Mouse (Mus musculus) liver, embryonic 14.5 days (tissue): ENCODE measurements around the gene AL607142.1. TPM values are rescaled to one million over a fixed set of nuclear protein-coding genes. Genes with fewer than 3 reads are reported as not detected.

ENCODE experiments used
- ATAC-seq: fragments of 200-750 bp; cut with Nextera tagmentation; 2 replicates; pipeline ENCODE4 v1.8.0; 2017; ENCODE audit warnings: moderate number of reproducible peaks, mild to moderate bottlenecking, moderate library complexity; ENCODE audit not compliant: insufficient read depth
- DNase-seq, 3 experiments: peaks; one replicate each; pipeline ENCODE4 v3.0.0-alpha.2; 2012 to 2013; ENCODE audit warnings: low read depth in 3 of 3, low spot score in 3 of 3
- H3K27ac ChIP-seq: fragments of 300-500 bp; sonication (generic); 2 replicates; pipeline ENCODE4 v1.5.1; 2014; ENCODE audit warnings: moderate library complexity, mild to moderate bottlenecking, control low read depth, inconsistent platforms
- H3K27me3 ChIP-seq: fragments of 300-500 bp; sonication (generic); 2 replicates; pipeline ENCODE4 v1.6.1; 2014; ENCODE audit warnings: mild to moderate bottlenecking, low read length, moderate library complexity; ENCODE audit not compliant: control insufficient read depth, insufficient read depth
- H3K36me3 ChIP-seq: fragments of 300-500 bp; sonication (generic); replicated peaks from 2 replicates; pipeline ENCODE4 v1.6.1; 2014; ENCODE audit warnings: low read depth; ENCODE audit not compliant: control insufficient read depth, insufficient read depth
- H3K4me1 ChIP-seq, 2 experiments: fragments of 200-500 bp in 1 of 2; fragments of 300-500 bp in 1 of 2; sonication (generic) in 1 of 2; replicated peaks; 2 replicates each; pipeline ENCODE4 v1.6.1; 2012 to 2014; ENCODE audit warnings: antibody characterized with exemption in 1 of 2, inconsistent platforms in 1 of 2, low read length in 1 of 2; ENCODE audit not compliant: control insufficient read depth in 2 of 2, insufficient read depth in 2 of 2
- H3K4me2 ChIP-seq: fragments of 300-500 bp; sonication (generic); 2 replicates; pipeline ENCODE4 v1.6.1; 2014; ENCODE audit warnings: low read depth, mild to moderate bottlenecking, control low read depth, moderate library complexity
- H3K4me3 ChIP-seq, 2 experiments: fragments of 200-500 bp in 1 of 2; fragments of 300-500 bp in 1 of 2; sonication (generic) in 1 of 2; 2 replicates each; pipeline ENCODE4 v1.5.1; 2012 to 2014; ENCODE audit warnings: low read depth in 2 of 2, low read length in 2 of 2, mild to moderate bottlenecking in 2 of 2, control low read depth in 1 of 2, inconsistent platforms in 1 of 2, moderate library complexity in 1 of 2; ENCODE audit not compliant: insufficient read depth in 1 of 2
- H3K9ac ChIP-seq: fragments of 300-500 bp; sonication (generic); replicated peaks from 2 replicates; pipeline ENCODE4 v1.6.1; 2014; ENCODE audit warnings: mild to moderate bottlenecking, control low read depth, moderate library complexity
- H3K9me3 ChIP-seq: fragments of 300-500 bp; sonication (generic); 2 replicates; pipeline ENCODE4 v1.6.1; 2016; ENCODE audit warnings: low read length, mixed read lengths; ENCODE audit not compliant: control insufficient read depth
- CTCF ChIP-seq: IDR thresholded peaks from 2 replicates; pipeline ENCODE4 v1.5.1; 2016; ENCODE audit warnings: antibody characterized with exemption, low read depth, control low read depth
- EP300 ChIP-seq: IDR thresholded peaks from 2 replicates; pipeline ENCODE4 v1.6.1; 2016; ENCODE audit warnings: antibody characterized with exemption, low read depth
- WGBS: fragments of 180-500 bp; shearing (Covaris S2); extraction: QIAGEN DNeasy Blood & Tissue Kit; methylation state at CpG from one replicate; pipeline ENCODE4 v1.1.7; 2014; ENCODE audit not compliant: insufficient replicate concordance; 5-methylcytosine and 5-hydroxymethylcytosine counted together
- polyA plus RNA-seq, 2 experiments: library from polyadenylated mRNA; depleted of rRNA in 1 of 2; stranded (reverse) in 1 of 2; unstranded in 1 of 2; fragments of >200 nt; fragmentation: Nextera tagmentation in 1 of 2; extraction: Ambion mirVana in 1 of 2; gene quantifications; 2 replicates each; pipeline versions ENCODE4 v1.2.1 to v1.2.3; 2012 to 2014

AL607142.1 gene
- polyA plus RNA-seq, 2 experiments, result not detected

GRCm38 (mm10) chr4:120037007-120037406, 27.8 kb upstream of the AL607142.1 start:
- Histone ChIP-seq H3K4me1 (0 out of 4 replicates have a peak, but pooled peaks cover 0 to 2% of the 10 kb centered on the region in 2 experiments), H3K27ac (no peak overlapping the region), H3K9me3 (no peaks in the 10 kb centered on the region), H3K4me2 (no peak overlapping the region), H3K4me3 (no peak overlapping the region), H3K9ac (no peak overlapping the region), H3K36me3 (no peaks in the 10 kb centered on the region), H3K27me3 (peaks cover 20% of the 10 kb centered on the region)
- ATAC-seq (no peak), DNase-seq (no peak)
- TF ChIP-seq EP300 (no peak), CTCF (no peak)
- WGBS, result 39% methylated on average over 7 of the region's 7 CpGs

GRCm38 (mm10) chr4:120041520-120041919, 23.3 kb upstream of the AL607142.1 start:
- TF ChIP-seq CTCF (no peak), EP300 (no peak)
- Histone ChIP-seq H3K4me1 (no peaks in the 10 kb centered on the region), H3K4me3 (no peak overlapping the region), H3K27ac (no peak overlapping the region), H3K9me3 (no peaks in the 10 kb centered on the region), H3K27me3 (no peaks in the 10 kb centered on the region), H3K4me2 (no peak overlapping the region), H3K9ac (no peak overlapping the region), H3K36me3 (no peaks in the 10 kb centered on the region)
- DNase-seq, result no peak
- 45% methylated on average over 2 of the region's 2 CpGs for WGBS
- no peak for ATAC-seq

GRCm38 (mm10) chr4:120042480-120042879, 22.3 kb upstream of the AL607142.1 start:
- H3K4me3 ChIP-seq, result no peak overlapping the region
- no peak overlapping the region for H3K27ac ChIP-seq
- no peak for ATAC-seq
- H3K9ac ChIP-seq, result no peak overlapping the region
- 67% methylated on average over 7 of the region's 7 CpGs for WGBS
- no peaks in the 10 kb centered on the region for H3K27me3 ChIP-seq
- H3K4me2 ChIP-seq, result no peak overlapping the region
- DNase-seq, result no peak
- H3K4me1 ChIP-seq, result no peaks in the 10 kb centered on the region
- H3K9me3 ChIP-seq, result no peaks in the 10 kb centered on the region
- TF ChIP-seq CTCF (no peak), EP300 (no peak)
- H3K36me3 ChIP-seq, result no peaks in the 10 kb centered on the region

DNA sequence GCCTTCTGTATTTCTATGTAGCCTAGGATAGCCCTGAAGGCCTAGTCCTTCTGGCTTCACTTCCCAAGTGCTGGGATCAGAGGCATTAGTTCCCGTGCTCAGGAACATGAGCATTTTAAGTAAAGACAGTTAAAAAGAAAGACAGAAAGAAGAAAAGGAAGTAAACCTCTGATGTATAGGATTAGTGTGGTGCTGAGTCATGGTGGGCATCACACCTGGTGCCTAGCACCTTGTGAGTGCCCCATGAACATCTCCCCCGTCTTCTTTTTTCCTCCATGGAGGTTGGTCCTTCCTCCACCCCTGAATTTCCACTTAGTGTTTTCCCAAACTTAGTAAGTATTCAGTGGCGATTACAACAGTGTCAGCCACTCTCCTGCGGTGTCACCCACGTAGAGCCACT, 20.2 kb upstream of the AL607142.1 start:
- ATAC-seq (no peak), DNase-seq (no peak)
- Histone ChIP-seq H3K36me3 (no peaks in the 10 kb centered on the region), H3K27me3 (no peaks in the 10 kb centered on the region), H3K9me3 (no peaks in the 10 kb centered on the region), H3K4me3 (no peak overlapping the region), H3K9ac (no peak overlapping the region), H3K27ac (no peak overlapping the region), H3K4me1 (no peaks in the 10 kb centered on the region), H3K4me2 (no peak overlapping the region)
- TF ChIP-seq CTCF (no peak), EP300 (no peak)
- 59% methylated on average over 5 of the region's 5 CpGs for WGBS

DNA sequence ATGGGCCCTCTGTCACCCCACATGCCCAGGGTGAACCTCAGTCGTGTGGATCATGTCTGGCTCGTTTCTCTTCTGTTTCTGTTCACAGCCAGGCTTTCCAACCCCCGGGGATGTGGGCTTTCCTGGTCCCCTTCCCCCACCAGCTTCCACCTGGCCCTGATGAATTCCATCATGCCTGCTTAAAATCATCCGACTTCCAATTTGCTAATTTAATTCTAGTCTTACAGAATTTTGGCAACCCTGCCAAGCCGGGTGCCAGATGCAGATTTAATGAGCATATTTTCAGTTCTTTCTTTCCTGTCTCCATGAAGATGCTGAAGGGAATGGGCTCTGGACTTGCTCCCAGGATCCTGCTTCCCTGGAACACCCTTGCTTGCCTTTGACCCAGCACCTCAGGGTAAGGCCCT, 19.7 kb upstream of the AL607142.1 start:
- Histone ChIP-seq H3K4me1 (no peaks in the 10 kb centered on the region), H3K36me3 (no peaks in the 10 kb centered on the region), H3K9ac (no peak overlapping the region), H3K9me3 (no peaks in the 10 kb centered on the region), H3K27ac (no peak overlapping the region), H3K27me3 (no peaks in the 10 kb centered on the region), H3K4me3 (no peak overlapping the region), H3K4me2 (no peak overlapping the region)
- DNase-seq, result no peak
- no peak for TF ChIP-seq EP300
- no peak for TF ChIP-seq CTCF
- WGBS, result 34% methylated on average over 5 of the region's 5 CpGs
- ATAC-seq, result no peak

- no peak overlapping the region for H3K27ac ChIP-seq
- ATAC-seq (no peak), DNase-seq (no peak)
- TF ChIP-seq EP300 (no peak), CTCF (no peak)
- H3K4me2 ChIP-seq, result no peak overlapping the region
- no peaks in the 10 kb centered on the region for H3K9me3 ChIP-seq
- no peaks in the 10 kb centered on the region for H3K36me3 ChIP-seq
- H3K27me3 ChIP-seq, result no peaks in the 10 kb centered on the region
- no peak overlapping the region for H3K4me3 ChIP-seq
- no peaks in the 10 kb centered on the region for H3K4me1 ChIP-seq
- WGBS, result 56% methylated on average over 7 of the region's 7 CpGs
- H3K9ac ChIP-seq, result no peak overlapping the region
These were observed 18.9 kb upstream of the AL607142.1 start for GRCm38 (mm10) chr4:120045871-120046270.
